Mouse (Mus musculus) heart, embryonic 16.5 days (tissue): Measurements from ENCODE around the gene Capns1. TPM values are rescaled to one million over a fixed set of nuclear protein-coding genes. Genes with fewer than 3 reads are reported as not detected.
"Not testable (repeated sequence)": the region's sequence is repeated elsewhere in the genome, so short reads cannot be mapped to it uniquely, and the experiment has no call there.

Experiments used
- ATAC-seq: fragments of 200-750 bp; cut with Nextera tagmentation; replicated peaks from 2 replicates; pipeline ENCODE4 v1.8.0; 2017; ENCODE audit warnings: moderate number of reproducible peaks; ENCODE audit not compliant: insufficient read depth, low FRiP score; ENCODE audit errors: extremely low read depth
- H3K27ac ChIP-seq: fragments of 300-500 bp; sonication (generic); 2 replicates; pipeline ENCODE4 v1.5.1; 2014; ENCODE audit warnings: mild to moderate bottlenecking, low read length, control low read depth, moderate library complexity
- H3K27me3 ChIP-seq: fragments of 300-500 bp; sonication (generic); 2 replicates; pipeline ENCODE4 v1.6.1; 2014; ENCODE audit warnings: low read length, mixed read lengths; ENCODE audit not compliant: control insufficient read depth, insufficient read depth
- H3K36me3 ChIP-seq: fragments of 300-500 bp; sonication (generic); 2 replicates; pipeline ENCODE4 v1.6.1; 2014; ENCODE audit not compliant: control insufficient read depth, insufficient read depth
- H3K4me1 ChIP-seq: fragments of 300-500 bp; sonication (generic); 2 replicates; pipeline ENCODE4 v1.6.1; 2014; ENCODE audit warnings: low read length, mixed read lengths; ENCODE audit not compliant: control insufficient read depth, insufficient read depth
- H3K4me2 ChIP-seq: fragments of 300-500 bp; sonication (generic); 2 replicates; pipeline ENCODE4 v1.6.1; 2014; ENCODE audit warnings: low read depth, mild to moderate bottlenecking, control low read depth, low read length
- H3K4me3 ChIP-seq: fragments of 300-500 bp; sonication (generic); 2 replicates; pipeline ENCODE4 v1.5.1; 2014; ENCODE audit warnings: mild to moderate bottlenecking, control low read depth, low read length
- H3K9ac ChIP-seq: fragments of 300-500 bp; sonication (generic); 2 replicates; pipeline ENCODE4 v1.6.1; 2014; ENCODE audit warnings: low read length, control low read depth
- H3K9me3 ChIP-seq: fragments of 300-500 bp; sonication (generic); replicated peaks from 2 replicates; pipeline ENCODE4 v1.6.1; 2016; ENCODE audit warnings: low read length; ENCODE audit not compliant: control insufficient read depth
- WGBS: fragments of 180-500 bp; shearing (Covaris S2); extraction: QIAGEN DNeasy Blood & Tissue Kit; methylation state at CpG from one replicate; pipeline ENCODE4 v1.1.7; 2014; 5-methylcytosine and 5-hydroxymethylcytosine counted together
- polyA plus RNA-seq: library from polyadenylated mRNA; unstranded; fragments of >200 nt; fragmentation: Nextera tagmentation; extraction: Ambion mirVana; gene quantifications from 2 replicates; pipeline ENCODE4 v1.2.1, GENCODE M21; 2015

The Capns1 gene
- polyA plus RNA-seq, 1 experiment from 2014 or later, result 85.4 TPM

DNA sequence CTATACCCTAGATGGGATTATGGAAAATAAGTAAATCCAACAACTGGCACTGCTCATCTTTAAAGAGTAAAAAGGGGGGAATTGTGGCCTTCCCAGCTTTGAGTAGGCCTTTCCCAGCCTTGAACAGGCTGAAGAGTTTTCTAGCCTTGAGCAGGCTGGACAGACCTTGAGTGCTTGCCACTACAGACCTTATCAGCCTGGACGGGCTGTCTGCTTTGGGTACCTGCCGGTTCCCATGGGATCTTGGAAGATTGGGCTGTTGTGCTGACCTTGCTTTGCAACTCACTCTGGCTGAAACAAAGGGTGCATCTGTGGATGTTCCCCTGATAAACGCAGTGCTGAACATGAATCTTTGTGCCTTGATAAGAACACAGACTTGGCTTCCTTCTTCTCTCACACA lies 15.3 kb upstream of the Capns1 start:
- Histone ChIP-seq H3K9me3 (no peaks in the 10 kb centered on the region), H3K4me2 (no peak overlapping the region), H3K4me3 (no peak overlapping the region), H3K27me3 (no peaks in the 10 kb centered on the region), H3K36me3 (no peaks in the 10 kb centered on the region), H3K27ac (no peak overlapping the region), H3K9ac (no peak overlapping the region), H3K4me1 (peaks cover 5% of the 10 kb centered on the region; the same call in 1 of the 2 replicates)
- ATAC-seq, result no peak
- WGBS, result 70% methylated on average over 3 of the region's 3 CpGs

- H3K36me3 ChIP-seq, result no peaks in the 10 kb centered on the region
- WGBS, result 30% methylated on average over 4 of the region's 4 CpGs
- ATAC-seq, result no peak
Measured at GRCm38 (mm10) chr7:30211025-30211424, 12.4 kb upstream of the Capns1 start.

GRCm38 (mm10) chr7:30206364-30206763 lies 7.8 kb upstream of the Capns1 start:
- H3K9ac ChIP-seq, H3K27ac ChIP-seq, H3K4me2 ChIP-seq, H3K9me3 ChIP-seq, ATAC-seq, H3K36me3 ChIP-seq, H3K27me3 ChIP-seq, H3K4me1 ChIP-seq, H3K4me3 ChIP-seq: not testable (repeated sequence)
- 49% methylated on average over 5 of the region's 5 CpGs for WGBS

More at GRCm38 (mm10) chr7:30211025-30211424, 12.4 kb upstream of the Capns1 start:
- Histone ChIP-seq H3K9ac (no peak overlapping the region), H3K9me3 (no peaks in the 10 kb centered on the region), H3K4me2 (no peak overlapping the region), H3K27ac (no peak overlapping the region), H3K4me1 (no peaks in the 10 kb centered on the region), H3K4me3 (no peak overlapping the region), H3K27me3 (no peaks in the 10 kb centered on the region)

DNA sequence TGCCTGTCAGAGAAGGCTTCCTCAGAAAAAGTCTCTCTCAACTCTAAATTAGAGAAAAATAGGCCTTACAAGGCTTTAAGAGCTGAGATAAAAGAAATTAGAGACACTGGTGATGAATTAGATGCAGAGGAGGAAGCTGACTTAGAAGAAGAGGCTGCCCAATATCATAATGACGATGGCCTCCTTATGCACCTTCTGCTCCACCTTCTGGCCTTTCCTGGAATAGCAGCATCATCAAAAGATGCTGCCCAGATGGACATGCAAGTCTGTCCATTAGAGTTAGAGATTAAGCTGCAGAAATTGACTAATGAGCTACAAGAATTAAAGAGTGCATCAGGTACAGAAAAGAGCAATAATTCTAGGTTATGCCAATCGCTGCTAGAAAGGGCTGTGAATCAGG lies 6.8 kb upstream of the Capns1 start:
- no peak for ATAC-seq
- Histone ChIP-seq H3K4me2 (no peak overlapping the region), H3K27me3 (no peaks in the 10 kb centered on the region), H3K36me3 (no peaks in the 10 kb centered on the region), H3K4me3 (no peak overlapping the region), H3K9me3 (no peaks in the 10 kb centered on the region), H3K27ac (no peak overlapping the region), H3K4me1 (no peaks in the 10 kb centered on the region), H3K9ac (no peak overlapping the region)
- WGBS, result 4% methylated on average over 2 of the region's 2 CpGs

GRCm38 (mm10) chr7:30204380-30204779 lies 5.8 kb upstream of the Capns1 start:
- H3K9ac ChIP-seq, result no peak overlapping the region

GRCm38 (mm10) chr7:30202895-30203690 lies 4.5 kb upstream of the Capns1 start:
- Histone ChIP-seq H3K4me2 (no peak overlapping the region), H3K36me3 (no peaks in the 10 kb centered on the region), H3K4me1 (0 out of 2 replicates have a peak, but pooled peaks cover 3% of the 10 kb centered on the region), H3K27me3 (no peaks in the 10 kb centered on the region), H3K27ac (no peak overlapping the region), H3K9ac (no peak overlapping the region), H3K9me3 (no peaks in the 10 kb centered on the region), H3K4me3 (no peak overlapping the region)
- ATAC-seq, result no peak
- 62% methylated on average over 11 of the region's 11 CpGs for WGBS

More at GRCm38 (mm10) chr7:30204380-30204779, 5.8 kb upstream of the Capns1 start:
- Histone ChIP-seq H3K4me1 (no peaks in the 10 kb centered on the region), H3K9me3 (no peaks in the 10 kb centered on the region), H3K4me2 (no peak overlapping the region), H3K36me3 (no peaks in the 10 kb centered on the region), H3K4me3 (no peak overlapping the region), H3K27me3 (no peaks in the 10 kb centered on the region), H3K27ac (no peak overlapping the region)
- whole genome bisulfite sequencing, result 21% methylated on average over 8 of the region's 8 CpGs
- no peak for ATAC-seq

DNA sequence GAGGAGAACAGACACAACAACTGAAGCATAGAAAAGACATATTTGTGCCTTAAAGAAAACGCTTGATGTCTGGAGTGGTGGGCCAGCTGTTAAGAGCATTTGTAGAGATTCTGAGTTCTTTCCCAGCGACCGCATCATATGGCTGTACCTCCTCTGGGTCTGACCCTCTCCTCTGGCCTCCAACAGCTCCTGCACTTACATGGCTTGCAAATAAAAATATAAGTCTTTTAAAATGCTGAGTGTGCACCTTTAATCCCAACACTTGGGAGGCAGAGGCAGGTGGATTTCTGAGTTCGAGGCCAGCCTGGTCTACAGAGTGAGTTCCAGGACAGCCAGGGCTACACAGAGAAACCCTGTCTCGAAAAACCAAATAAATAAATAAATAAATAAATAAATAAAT lies 2.0 kb upstream of the Capns1 start:
- H3K4me3 ChIP-seq, H3K4me2 ChIP-seq, H3K4me1 ChIP-seq, H3K9me3 ChIP-seq, H3K27ac ChIP-seq, H3K27me3 ChIP-seq, H3K36me3 ChIP-seq, ATAC-seq, H3K9ac ChIP-seq: not testable (repeated sequence)
- WGBS, result 85% methylated on average over 5 of the region's 5 CpGs

DNA sequence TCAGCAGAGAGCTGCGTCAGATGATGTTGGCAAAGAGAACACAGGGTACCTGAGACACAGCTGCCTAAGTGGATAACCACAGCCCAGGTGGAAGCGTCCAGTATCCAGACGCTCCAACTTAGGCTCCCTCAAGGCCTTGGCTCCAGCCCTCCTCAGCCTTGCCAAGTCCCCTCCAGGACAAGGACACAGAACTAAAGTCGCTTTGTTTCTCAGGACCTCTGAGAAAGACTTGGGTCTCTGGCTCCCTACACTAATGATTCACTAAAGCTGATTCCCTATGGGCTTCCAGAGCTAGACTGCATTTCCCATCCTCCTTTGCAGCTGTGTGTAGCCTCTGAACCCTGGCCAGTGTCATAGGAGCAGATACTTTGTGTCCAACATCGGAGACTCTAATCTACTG lies 1.6 kb upstream of the Capns1 start:
- no peak overlapping the region for H3K27ac ChIP-seq
- no peaks in the 10 kb centered on the region for H3K9me3 ChIP-seq
- H3K4me2 ChIP-seq, result no peak overlapping the region
- peaks cover 6% of the 10 kb centered on the region for H3K4me1 ChIP-seq
- ATAC-seq, result no peak
- no peak overlapping the region for H3K9ac ChIP-seq
- no peaks in the 10 kb centered on the region for H3K27me3 ChIP-seq
- WGBS, result 72% methylated on average over 5 of the region's 5 CpGs
- H3K4me3 ChIP-seq, result no peak overlapping the region
- no peaks in the 10 kb centered on the region for H3K36me3 ChIP-seq

GRCm38 (mm10) chr7:30199498-30200139 lies 1.0 kb upstream of the Capns1 start:
- 73% methylated on average over 18 of the region's 18 CpGs for WGBS
- H3K27me3 ChIP-seq, result no peaks in the 10 kb centered on the region
- no peak overlapping the region for H3K4me3 ChIP-seq
- H3K36me3 ChIP-seq, result no peaks in the 10 kb centered on the region
- H3K4me2 ChIP-seq, result no peak overlapping the region
- no peaks in the 10 kb centered on the region for H3K9me3 ChIP-seq
- peaks cover 8% of the 10 kb centered on the region for H3K4me1 ChIP-seq
- H3K27ac ChIP-seq, result no peak overlapping the region
- no peak for ATAC-seq
- H3K9ac ChIP-seq, result no peak overlapping the region
